Mouse (Mus musculus) forebrain, embryonic 12.5 days (tissue): ENCODE data around the gene Pon1. TPM values are rescaled to one million over a fixed set of nuclear protein-coding genes. Genes with fewer than 3 reads are reported as not detected.
"Not testable (repeated sequence)": the region's sequence is repeated elsewhere in the genome, so short reads cannot be mapped to it uniquely, and the experiment has no call there.

ENCODE experiments used
- ATAC-seq: fragments of 200-750 bp; cut with Nextera tagmentation; 2 replicates; pipeline ENCODE4 v1.8.0; 2017; ENCODE audit warnings: moderate TSS enrichment; ENCODE audit not compliant: low FRiP score
- H3K27ac ChIP-seq: fragments of 300-500 bp; sonication (generic); 2 replicates; pipeline ENCODE4 v1.5.1; 2016; ENCODE audit warnings: mild to moderate bottlenecking
- H3K27me3 ChIP-seq: fragments of 300-500 bp; sonication (generic); 2 replicates; pipeline ENCODE4 v1.6.1; 2016; ENCODE audit warnings: mild to moderate bottlenecking
- H3K36me3 ChIP-seq: fragments of 300-500 bp; sonication (generic); replicated peaks from 2 replicates; pipeline ENCODE4 v1.6.1; 2016; ENCODE audit warnings: mild to moderate bottlenecking
- H3K4me1 ChIP-seq: fragments of 300-500 bp; sonication (generic); 2 replicates; pipeline ENCODE4 v1.6.1; 2016
- H3K4me2 ChIP-seq: fragments of 300-500 bp; sonication (generic); 2 replicates; pipeline ENCODE4 v1.6.1; 2016; ENCODE audit warnings: mild to moderate bottlenecking, moderate library complexity
- H3K4me3 ChIP-seq: fragments of 300-500 bp; sonication (generic); replicated peaks from 2 replicates; pipeline ENCODE4 v1.5.1; 2016; ENCODE audit warnings: mild to moderate bottlenecking
- H3K9ac ChIP-seq: fragments of 300-500 bp; sonication (generic); 2 replicates; pipeline ENCODE4 v1.6.1; 2016; ENCODE audit warnings: mild to moderate bottlenecking
- H3K9me3 ChIP-seq: fragments of 300-500 bp; sonication (generic); 2 replicates; pipeline ENCODE4 v1.6.1; 2016
- WGBS: fragments of 180-500 bp; shearing (Covaris S2); methylation state at CpG from one replicate; pipeline ENCODE4 v1.1.7; 2016; 5-methylcytosine and 5-hydroxymethylcytosine counted together
- polyA plus RNA-seq: library from polyadenylated mRNA; unstranded; fragments of >200 nt; fragmentation: Nextera tagmentation; extraction: Ambion mirVana; gene quantifications from 2 replicates; pipeline ENCODE4 v1.2.1, GENCODE M21; 2016

Pon1 gene
- polyA plus RNA-seq: 0.13 and 0.22 TPM in 2 replicates

- Histone ChIP-seq H3K27me3 (no peaks in the 10 kb centered on the region), H3K4me3 (no peak within 1 kb of the TSS), H3K9me3 (no peaks in the 10 kb centered on the region), H3K9ac (no peak within 1 kb of the TSS), H3K4me1 (peaks cover 9% of the 10 kb centered on the region), H3K27ac (no peak within 1 kb of the TSS), H3K36me3 (no peaks in the 10 kb centered on the region), H3K4me2 (no peak within 1 kb of the TSS)
- no peak for ATAC-seq
- WGBS: 30% methylated on average over 5 of the region's 5 CpGs
Measured at GRCm38 (mm10) chr6:5193693-5194092, at the start of gene Pon1. Gene Pon1 (minus strand): TSS chr6:5193946.

DNA sequence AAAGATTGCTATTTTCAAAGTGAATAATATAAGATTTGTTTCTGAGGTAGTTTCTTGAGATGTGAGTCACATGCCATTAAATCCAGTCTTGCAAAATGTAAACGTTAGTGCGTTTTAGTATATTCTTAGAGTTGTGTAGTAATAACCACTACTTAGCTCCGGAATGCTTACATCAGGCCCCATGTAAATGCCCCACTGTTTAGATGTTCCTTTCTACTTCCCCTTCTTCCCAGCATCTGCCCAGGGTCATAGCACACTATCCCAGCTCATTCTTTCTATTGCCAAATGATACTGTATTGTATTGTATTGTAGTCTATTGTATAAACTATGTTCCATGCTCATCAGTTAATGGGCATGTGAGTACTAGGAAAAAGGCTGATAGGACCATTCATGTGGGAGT is 45.1 kb upstream of the Pon1 start:
- ATAC-seq: no peak
- H3K4me2 ChIP-seq: no peak overlapping the region

GRCm38 (mm10) chr6:5237510-5237909 is 43.8 kb upstream of the Pon1 start:
- H3K4me2 ChIP-seq: no peak overlapping the region
- H3K4me1 ChIP-seq: no peaks in the 10 kb centered on the region
- no peak for ATAC-seq

More for the DNA sequence above, 45.1 kb upstream of the Pon1 start:
- Histone ChIP-seq H3K36me3 (no peaks in the 10 kb centered on the region), H3K9me3 (no peaks in the 10 kb centered on the region), H3K4me3 (no peak overlapping the region), H3K4me1 (no peaks in the 10 kb centered on the region), H3K27ac (no peak overlapping the region), H3K27me3 (no peaks in the 10 kb centered on the region), H3K9ac (no peak overlapping the region)
- WGBS: 94% methylated on average over 3 of the region's 3 CpGs

GRCm38 (mm10) chr6:5236843-5237371 is 43.2 kb upstream of the Pon1 start:
- Histone ChIP-seq H3K4me1 (no peaks in the 10 kb centered on the region), H3K4me2 (no peak overlapping the region), H3K9ac (no peak overlapping the region), H3K27me3 (no peaks in the 10 kb centered on the region), H3K9me3 (no peaks in the 10 kb centered on the region), H3K4me3 (no peak overlapping the region), H3K27ac (no peak overlapping the region), H3K36me3 (no peaks in the 10 kb centered on the region)
- WGBS: 69% methylated on average over 8 of the region's 8 CpGs
- ATAC-seq: no peak

More at GRCm38 (mm10) chr6:5237510-5237909, 43.8 kb upstream of the Pon1 start:
- Histone ChIP-seq H3K4me3 (no peak overlapping the region), H3K9ac (no peak overlapping the region), H3K9me3 (no peaks in the 10 kb centered on the region), H3K36me3 (no peaks in the 10 kb centered on the region), H3K27ac (no peak overlapping the region), H3K27me3 (no peaks in the 10 kb centered on the region)
- 91% methylated on average over 4 of the region's 4 CpGs for WGBS

DNA sequence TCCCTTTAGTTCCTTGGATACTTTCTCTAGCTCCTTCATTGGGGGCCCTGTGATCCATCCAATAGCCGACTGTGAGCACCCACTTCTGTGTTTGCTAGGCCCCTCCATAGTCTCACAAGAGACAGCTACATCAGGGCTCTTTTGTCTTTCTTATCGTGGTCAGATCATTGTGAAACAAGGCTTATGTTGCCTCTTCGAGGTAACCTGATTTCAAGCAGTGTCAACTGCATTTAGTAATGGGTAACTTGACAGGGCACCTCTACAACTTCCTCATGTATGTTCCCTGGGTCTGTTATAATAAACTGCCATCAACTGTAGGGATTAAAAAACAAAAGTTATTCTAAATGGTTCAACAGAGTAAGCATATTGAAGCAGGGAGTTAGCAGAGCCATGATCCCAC is 40.8 kb upstream of the Pon1 start:
- ATAC-seq: no peak
- Histone ChIP-seq H3K36me3 (no peaks in the 10 kb centered on the region), H3K4me3 (no peak overlapping the region), H3K9ac (no peak overlapping the region), H3K4me2 (no peak overlapping the region), H3K27me3 (no peaks in the 10 kb centered on the region), H3K27ac (no peak overlapping the region), H3K9me3 (no peaks in the 10 kb centered on the region), H3K4me1 (no peaks in the 10 kb centered on the region)
- WGBS: 79% methylated on average over 3 of the region's 3 CpGs

GRCm38 (mm10) chr6:5233812-5234211 is 40.1 kb upstream of the Pon1 start:
- H3K4me2 ChIP-seq: no peak overlapping the region
- H3K9me3 ChIP-seq: no peaks in the 10 kb centered on the region
- 96% methylated on average over 1 of the region's 1 CpGs for WGBS
- H3K4me1 ChIP-seq: no peaks in the 10 kb centered on the region
- no peak overlapping the region for H3K9ac ChIP-seq
- H3K27me3 ChIP-seq: no peaks in the 10 kb centered on the region
- ATAC-seq: no peak
- no peaks in the 10 kb centered on the region for H3K36me3 ChIP-seq
- no peak overlapping the region for H3K27ac ChIP-seq
- no peak overlapping the region for H3K4me3 ChIP-seq

DNA sequence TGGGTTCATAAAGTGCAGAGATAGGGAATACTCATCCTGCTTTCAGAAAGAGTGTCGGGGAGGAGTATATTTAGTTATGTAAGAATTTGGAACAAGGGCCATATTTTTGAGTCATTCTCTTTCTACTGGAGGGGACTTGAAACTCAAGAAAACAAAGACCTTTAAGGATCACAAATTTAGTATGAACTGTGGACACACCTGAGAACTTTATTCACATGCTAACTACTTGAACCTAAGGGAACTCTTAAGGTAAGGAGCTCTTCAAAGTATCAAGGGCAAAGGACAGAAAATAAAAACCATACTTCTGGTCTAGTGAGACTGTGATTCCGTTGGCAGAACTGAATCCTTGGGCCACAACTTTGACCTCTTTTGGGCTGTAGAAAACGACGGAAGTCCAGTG is 38.3 kb upstream of the Pon1 start:
- no peak overlapping the region for H3K4me2 ChIP-seq
- no peaks in the 10 kb centered on the region for H3K4me1 ChIP-seq
- no peak overlapping the region for H3K9ac ChIP-seq
- no peak for ATAC-seq
- H3K36me3 ChIP-seq: no peaks in the 10 kb centered on the region
- no peak overlapping the region for H3K4me3 ChIP-seq
- WGBS: 93% methylated on average over 4 of the region's 4 CpGs
- H3K9me3 ChIP-seq: no peaks in the 10 kb centered on the region
- no peak overlapping the region for H3K27ac ChIP-seq
- H3K27me3 ChIP-seq: no peaks in the 10 kb centered on the region

DNA sequence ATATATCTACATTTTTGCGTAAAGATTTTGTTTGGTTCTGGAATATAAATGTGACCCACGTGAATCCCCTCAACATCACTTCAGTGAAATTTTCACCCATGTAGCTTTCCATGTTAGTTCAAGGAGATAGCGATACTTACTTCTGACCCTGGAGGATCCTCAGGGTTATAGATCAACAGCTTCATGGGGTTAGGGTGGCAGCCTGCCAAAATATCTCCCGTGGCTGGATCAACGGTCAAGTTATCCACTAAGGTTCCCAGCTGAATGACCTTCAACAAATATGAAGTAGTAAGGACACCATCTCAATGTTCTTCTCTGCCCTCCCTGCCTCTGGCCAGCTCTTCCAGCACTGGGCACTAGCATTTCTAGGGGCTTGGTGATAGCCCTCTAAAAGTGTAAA is 36.5 kb upstream of the Pon1 start:
- no peak overlapping the region for H3K4me2 ChIP-seq
- 98% methylated on average over 5 of the region's 5 CpGs for WGBS

DNA sequence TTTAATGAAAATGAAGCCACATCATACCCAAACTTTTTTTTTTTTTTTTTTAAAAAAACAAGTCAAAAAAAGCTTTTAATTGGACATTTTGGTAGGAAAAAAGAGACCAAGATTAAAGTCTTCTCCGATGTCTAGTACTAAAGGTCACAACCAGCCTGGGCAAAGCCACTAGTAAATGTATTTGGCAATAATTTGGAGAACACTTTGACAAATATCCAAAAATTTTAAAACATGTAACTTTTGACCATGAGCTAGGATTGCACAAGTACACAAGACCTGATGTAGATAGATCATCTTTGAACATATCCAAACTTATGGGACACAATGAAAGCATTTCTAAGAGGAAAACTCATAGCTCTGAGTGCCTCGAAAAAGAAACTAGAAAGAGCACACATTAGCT is 29.8 kb upstream of the Pon1 start:
- not testable (repeated sequence) for H3K27ac ChIP-seq, H3K4me1 ChIP-seq, H3K4me3 ChIP-seq, ATAC-seq, H3K4me2 ChIP-seq, H3K36me3 ChIP-seq, H3K9me3 ChIP-seq, H3K9ac ChIP-seq, H3K27me3 ChIP-seq
- 85% methylated on average over 2 of the region's 2 CpGs for WGBS

More for the DNA sequence above, 36.5 kb upstream of the Pon1 start:
- no peak overlapping the region for H3K27ac ChIP-seq
- no peaks in the 10 kb centered on the region for H3K36me3 ChIP-seq
- no peak overlapping the region for H3K4me3 ChIP-seq
- no peaks in the 10 kb centered on the region for H3K27me3 ChIP-seq
- no peak for ATAC-seq
- no peaks in the 10 kb centered on the region for H3K9me3 ChIP-seq
- H3K4me1 ChIP-seq: no peaks in the 10 kb centered on the region
- no peak overlapping the region for H3K9ac ChIP-seq

GRCm38 (mm10) chr6:5222080-5222479 is 28.3 kb upstream of the Pon1 start:
- Histone ChIP-seq H3K27me3 (no peaks in the 10 kb centered on the region), H3K4me3 (no peak overlapping the region), H3K4me2 (no peak overlapping the region), H3K9me3 (no peaks in the 10 kb centered on the region), H3K9ac (no peak overlapping the region), H3K27ac (no peak overlapping the region), H3K36me3 (no peaks in the 10 kb centered on the region), H3K4me1 (no peaks in the 10 kb centered on the region)
- WGBS: 74% methylated on average over 3 of the region's 3 CpGs
- ATAC-seq: no peak

DNA sequence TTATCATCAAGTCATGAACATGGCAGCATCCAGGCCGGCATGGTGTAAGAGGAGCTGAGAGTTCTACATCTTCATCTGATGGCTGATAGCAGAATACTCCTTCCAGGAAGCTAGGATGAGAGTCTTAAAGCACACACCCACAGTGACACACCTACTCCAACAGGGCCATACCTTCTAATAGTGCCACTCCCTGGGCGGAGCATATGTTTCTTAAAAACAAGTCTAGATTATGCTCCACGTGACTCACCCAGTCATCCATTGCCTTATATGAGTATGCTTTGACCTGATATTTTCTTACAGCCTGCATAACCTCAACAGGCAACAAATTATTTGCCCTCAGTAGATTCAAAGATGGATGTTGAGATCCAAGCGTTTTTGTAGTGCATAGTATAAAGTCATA is 24.4 kb upstream of the Pon1 start:
- WGBS: 92% methylated on average over 4 of the region's 4 CpGs
- H3K27ac ChIP-seq: no peak overlapping the region
- H3K36me3 ChIP-seq: no peaks in the 10 kb centered on the region
- H3K27me3 ChIP-seq: no peaks in the 10 kb centered on the region
- no peaks in the 10 kb centered on the region for H3K4me1 ChIP-seq
- 0 out of 2 replicates have a peak, but pooled peaks cover under 1% of the 10 kb centered on the region for H3K9me3 ChIP-seq
- H3K4me3 ChIP-seq: no peak overlapping the region
- H3K9ac ChIP-seq: no peak overlapping the region
- ATAC-seq: no peak
- H3K4me2 ChIP-seq: no peak overlapping the region

- Histone ChIP-seq H3K27ac (no peak overlapping the region), H3K27me3 (no peaks in the 10 kb centered on the region)
Measured at GRCm38 (mm10) chr6:5207817-5208216, 14.1 kb upstream of the Pon1 start.

DNA sequence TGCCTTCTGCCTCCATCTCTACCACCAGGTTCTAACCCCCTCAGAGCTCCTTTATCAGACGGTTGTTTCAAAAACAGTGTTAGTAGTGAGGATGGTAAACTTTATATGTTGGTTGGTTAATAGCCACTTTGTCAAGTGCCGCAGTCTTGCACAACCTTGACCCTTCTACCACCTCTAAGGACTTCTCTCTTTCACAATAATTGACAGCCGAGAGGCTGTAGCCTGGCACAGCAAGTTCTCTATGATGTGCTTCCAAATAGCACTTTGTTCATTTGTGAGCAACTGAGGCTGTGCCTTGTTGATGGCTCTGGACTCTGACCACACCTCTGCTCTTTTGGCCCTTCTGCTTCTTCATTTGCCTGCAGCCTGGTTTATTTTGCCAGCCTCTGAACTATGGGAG is 6.2 kb upstream of the Pon1 start:
- 89% methylated on average over 3 of the region's 3 CpGs for WGBS
- ATAC-seq: no peak
- no peak overlapping the region for H3K4me3 ChIP-seq

More at GRCm38 (mm10) chr6:5207817-5208216, 14.1 kb upstream of the Pon1 start:
- no peak overlapping the region for H3K9ac ChIP-seq
- H3K4me1 ChIP-seq: no peaks in the 10 kb centered on the region
- 0 out of 2 replicates have a peak, but pooled peaks cover under 1% of the 10 kb centered on the region for H3K9me3 ChIP-seq
- H3K36me3 ChIP-seq: no peaks in the 10 kb centered on the region
- no peak overlapping the region for H3K4me3 ChIP-seq
- ATAC-seq: no peak
- WGBS: 83% methylated on average over 2 of the region's 2 CpGs
- H3K4me2 ChIP-seq: no peak overlapping the region

More for the DNA sequence above, 6.2 kb upstream of the Pon1 start:
- Histone ChIP-seq H3K9me3 (no peaks in the 10 kb centered on the region), H3K27me3 (no peaks in the 10 kb centered on the region), H3K4me2 (no peak overlapping the region), H3K9ac (no peak overlapping the region), H3K36me3 (no peaks in the 10 kb centered on the region), H3K4me1 (no peaks in the 10 kb centered on the region), H3K27ac (no peak overlapping the region)
